Mouse (Mus musculus): Measurements from ENCODE around the gene Hic1. TPM values are rescaled to one million over a fixed set of nuclear protein-coding genes. Genes with fewer than 3 reads are reported as not detected.

Gene Hic1
- polyA plus RNA-seq, 1 experiment from 2014 or later: 1.3 TPM

MicroRNAs within 50 kb of the gene (microRNA counts, 519-probe panel; counts per million panel counts)
- 2,366 counts per million, percentile 64 among the panel's probes with 10 or more counts for microRNA mmu-miR-132
- microRNA mmu-miR-212: 188 counts per million, percentile 57 among the panel's probes with 10 or more counts

Small RNA genes within 50 kb of the gene (microRNA-seq; reads per million reads assigned to microRNA genes)
- 63.1 reads per million, percentile 44 among the genes with 10 or more reads in this experiment for gene Mir132
- 7.6 reads per million, percentile 18 among the genes with 10 or more reads in this experiment for gene Mir212

Other genes with a start within 250 kb of the Hic1 start
- gene Smg6, start 243.7 kb downstream of the Hic1 start, polyA plus RNA-seq (2016; fragmentation: Nextera tagmentation; extraction: Ambion mirVana): 19.5 and 21.0 TPM in 2 replicates
- 15.4 and 17.7 TPM in 2 replicates for gene Srr, start 243.6 kb downstream of the Hic1 start, polyA plus RNA-seq (2016; fragmentation: Nextera tagmentation; extraction: Ambion mirVana)
- gene Ovca2, start 9.3 kb upstream of the Hic1 start, polyA plus RNA-seq (2016; fragmentation: Nextera tagmentation; extraction: Ambion mirVana): 35.4 and 36.7 TPM in 2 replicates
- gene Dph1, start 21.7 kb upstream of the Hic1 start, polyA plus RNA-seq (2016; fragmentation: Nextera tagmentation; extraction: Ambion mirVana): 24.9 and 29.2 TPM in 2 replicates
- 1.5 and 2.1 TPM in 2 replicates for gene Rtn4rl1, start 24.3 kb upstream of the Hic1 start, polyA plus RNA-seq (2016; fragmentation: Nextera tagmentation; extraction: Ambion mirVana)
- gene Rpa1, start 178.8 kb upstream of the Hic1 start, polyA plus RNA-seq (2016; fragmentation: Nextera tagmentation; extraction: Ambion mirVana): 192 and 201 TPM in 2 replicates
- 18.2 TPM in 2 replicates for gene Smyd4, start 178.9 kb upstream of the Hic1 start, polyA plus RNA-seq (2016; fragmentation: Nextera tagmentation; extraction: Ambion mirVana)

Data from embryonic facial prominence, embryonic 10.5 days (tissue).